Mouse (Mus musculus) liver, embryonic 14 days (tissue): Measurements from ENCODE around the gene Sft2d1. TPM values are rescaled to one million over a fixed set of nuclear protein-coding genes. Genes with fewer than 3 reads are reported as not detected.

Source experiments
- polyA plus RNA-seq: library from polyadenylated mRNA; depleted of rRNA; stranded (reverse); fragments of >200 nt; gene quantifications from 2 replicates; pipeline ENCODE4 v1.2.3, GENCODE M21; 2012; rRNA removed

Gene Sft2d1
- 45.4 and 50.0 TPM in 2 replicates for polyA plus RNA-seq

DNA sequence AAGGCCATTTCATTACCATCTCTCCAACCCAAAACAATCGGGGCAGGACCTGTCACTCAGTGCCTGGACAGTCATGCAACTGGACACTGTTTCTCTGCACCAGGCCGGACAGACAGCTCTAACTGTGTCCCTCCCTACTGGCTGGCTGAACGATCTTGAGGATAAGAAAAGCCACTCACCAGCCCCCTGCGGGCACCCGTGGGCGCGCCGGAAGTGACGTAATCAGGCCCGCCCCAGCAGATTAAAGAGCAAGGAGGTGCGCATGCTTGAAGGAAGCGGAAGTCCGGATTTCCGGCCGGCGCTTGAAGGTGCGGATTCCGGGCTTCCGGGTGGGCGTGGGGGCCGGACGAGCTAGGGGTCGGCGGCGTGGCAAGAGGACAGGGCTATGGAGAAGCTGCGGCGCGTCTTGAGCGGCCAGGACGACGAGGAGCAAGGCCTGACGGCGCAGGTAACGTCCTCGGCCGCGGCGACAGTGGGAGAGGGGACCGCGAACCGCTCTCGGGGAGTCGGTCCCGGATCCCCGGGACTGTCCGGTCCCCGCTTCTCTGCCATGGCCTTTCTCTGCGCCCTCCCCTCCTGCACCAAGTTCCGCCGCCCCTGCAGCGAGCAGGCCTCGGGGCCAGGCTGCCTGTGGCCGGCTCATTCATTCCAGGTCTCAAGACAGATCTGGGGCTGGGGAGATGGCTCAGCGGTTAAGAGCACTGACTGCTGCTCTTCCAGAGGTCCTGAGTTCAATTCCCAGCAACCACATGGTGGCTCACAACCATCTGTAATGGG is at the start of gene Sft2d1:
Sft2d1 (plus strand) TSS at position 265 of the 777 bp plus-strand sequence.

GRCm38 (mm10) chr17:8282821-8283525 is 27.9 kb upstream of the Sft2d1 start, which contains the start of gene Mpc1:
TSS of gene Mpc1 (plus strand) at chr17:8282904.

GRCm38 (mm10) chr17:8337159-8337558 is 26.3 kb downstream of the Sft2d1 start, which contains the start of gene Prr18:
TSS of gene Prr18 (plus strand) at chr17:8337459.

DNA sequence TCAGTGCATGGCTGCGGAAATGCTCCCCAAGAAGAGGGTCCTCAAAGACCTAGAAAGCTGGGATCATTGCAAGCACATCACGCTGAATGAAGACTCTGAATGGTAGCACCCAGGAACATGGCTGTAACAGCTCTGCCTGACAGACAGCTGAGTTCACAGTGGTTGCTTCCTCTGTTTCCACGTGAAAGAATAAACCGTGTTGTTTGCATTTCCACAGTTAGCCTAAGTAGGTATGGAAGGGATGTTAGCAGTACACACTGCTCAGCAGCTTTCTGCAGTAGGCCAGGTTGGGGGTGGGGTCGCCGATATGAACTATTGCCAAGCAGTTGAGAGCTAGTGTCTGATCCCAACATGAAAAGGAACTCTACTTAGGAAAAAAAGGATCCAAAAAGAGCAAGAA is 44.8 kb downstream of the Sft2d1 start, which contains the start of gene T2:
T2 (plus strand) TSS at position 301 of the 400 bp plus-strand sequence.

Other genes starting within 250 kb of the Sft2d1 start
- gene Gm49673, start 163.3 kb upstream of the Sft2d1 start, polyA plus RNA-seq, result 0.05 and 0.09 TPM in 2 replicates
- 14.1 and 14.9 TPM in 2 replicates for gene Rnaset2a, start 163.0 kb upstream of the Sft2d1 start, polyA plus RNA-seq
- gene Fgfr1op, start 145.6 kb upstream of the Sft2d1 start, polyA plus RNA-seq, result 5.9 and 6.9 TPM in 2 replicates
- gene Ccr6, start 75.1 kb upstream of the Sft2d1 start, polyA plus RNA-seq, result 0.06 and 0.08 TPM in 2 replicates
- gene Mpc1, start 28.2 kb upstream of the Sft2d1 start, polyA plus RNA-seq, result 47.4 and 54.1 TPM in 2 replicates
- gene Prr18, start 26.4 kb downstream of the Sft2d1 start, polyA plus RNA-seq, result 0.03 and 0.06 TPM in 2 replicates
- 0.03 and 0.07 TPM in 2 replicates for gene T2, start 44.9 kb downstream of the Sft2d1 start, polyA plus RNA-seq
- 0.02 TPM in 1 of 2 replicates, not detected in the other for gene T, start 123.3 kb downstream of the Sft2d1 start, polyA plus RNA-seq
- 0.50 and 0.55 TPM in 2 replicates for gene Pde10a, start 214.3 kb downstream of the Sft2d1 start, polyA plus RNA-seq